Mouse (Mus musculus) A20 (cell line): ENCODE measurements around the gene Golph3l.
"Not testable (repeated sequence)": the region's sequence is repeated elsewhere in the genome, so short reads cannot be mapped to it uniquely, and the experiment has no call there.

Source experiments
- DNase-seq: peaks from one replicate; pipeline ENCODE4 v3.0.0-alpha.2; 2011; ENCODE audit warnings: low read depth, low spot score

Golph3l gene

GRCm38 (mm10) chr3:95624628-95625503 lies 36.1 kb downstream of the Golph3l start, which contains the start of gene Ensa:
Ensa (plus strand) TSS chr3:95624993.
- DNase-seq, result peak; percentile 99

DNA sequence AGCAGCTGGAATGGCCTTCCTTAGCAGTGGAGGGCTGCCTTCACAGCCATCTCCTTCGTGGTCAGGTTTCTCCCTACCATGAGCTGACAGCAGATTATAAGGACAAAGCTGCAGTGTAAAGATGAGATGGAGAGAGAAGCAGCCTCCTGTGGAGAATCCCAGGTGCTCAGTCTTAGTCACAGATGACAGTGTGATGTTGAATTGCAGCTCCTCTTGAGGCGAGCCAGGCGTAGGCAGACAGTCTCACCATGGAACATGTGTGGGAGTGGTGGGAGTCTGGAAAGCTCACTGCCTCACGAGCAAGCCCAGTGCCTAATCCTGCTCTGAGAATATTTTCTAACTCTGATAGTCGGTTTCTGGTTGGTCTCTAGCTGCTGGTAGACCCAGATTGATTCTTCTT lies 39.0 kb downstream of the Golph3l start:
- DNase-seq, result no peak

DNA sequence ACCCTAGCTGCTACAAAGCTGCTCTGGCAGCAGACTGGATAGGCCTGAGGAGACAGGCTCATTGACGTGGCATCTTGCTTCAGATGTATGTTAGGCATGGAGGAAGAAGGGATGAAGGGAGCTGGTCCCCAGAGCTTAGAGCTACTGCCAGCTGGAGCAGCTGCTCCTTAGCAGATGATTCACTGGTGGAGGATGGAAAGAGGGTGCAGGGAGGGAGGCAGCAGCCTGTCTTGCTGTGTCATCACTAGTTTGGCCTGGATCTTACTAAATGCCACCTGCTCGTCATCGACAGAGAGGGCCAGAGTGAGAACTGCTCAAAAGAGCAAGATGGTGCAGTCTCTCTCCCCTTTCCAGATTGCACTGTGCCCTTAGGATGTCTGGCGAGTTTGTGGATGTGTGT lies 41.0 kb downstream of the Golph3l start:
- no peak for DNase-seq

DNA sequence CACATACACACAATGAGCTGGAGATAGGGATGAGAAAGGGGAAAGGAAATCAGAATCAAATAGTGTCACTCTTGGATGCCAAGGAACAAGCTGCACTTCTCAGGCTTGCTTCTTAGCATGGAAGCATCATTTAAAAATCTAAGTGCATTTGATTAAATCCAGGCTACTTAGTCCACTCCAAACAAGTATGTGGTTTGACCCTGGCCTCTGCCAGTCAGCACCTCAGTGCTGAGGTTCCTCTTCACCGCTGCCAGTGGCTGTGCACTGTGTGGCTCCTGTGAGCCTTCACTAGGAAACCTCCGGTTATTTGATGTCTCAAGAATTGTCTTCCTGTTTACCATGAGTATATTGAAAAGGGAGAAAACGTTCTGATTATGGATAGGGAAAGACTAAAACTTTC lies 42.1 kb downstream of the Golph3l start:
- DNase-seq, result no peak

DNA sequence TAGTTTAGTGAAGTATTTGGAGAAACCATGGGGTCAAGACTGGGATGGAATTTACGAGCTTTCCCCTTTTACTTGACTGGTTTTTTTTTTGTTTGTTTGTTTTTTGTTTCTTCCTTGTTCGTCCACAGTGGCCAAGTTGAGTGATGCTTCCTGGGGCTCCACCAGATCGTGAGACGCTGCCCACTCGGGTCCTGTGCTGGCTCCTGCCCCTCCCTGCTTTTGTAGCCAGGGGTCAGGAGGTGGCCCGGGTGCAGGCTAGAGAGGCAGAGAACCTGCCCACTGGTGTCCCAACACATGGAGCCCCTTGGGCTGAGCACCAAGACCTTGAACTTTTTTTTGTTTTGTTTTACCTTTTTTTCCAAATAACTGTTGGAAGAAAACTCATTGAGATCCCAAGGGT lies 42.6 kb downstream of the Golph3l start:
- no peak for DNase-seq

DNA sequence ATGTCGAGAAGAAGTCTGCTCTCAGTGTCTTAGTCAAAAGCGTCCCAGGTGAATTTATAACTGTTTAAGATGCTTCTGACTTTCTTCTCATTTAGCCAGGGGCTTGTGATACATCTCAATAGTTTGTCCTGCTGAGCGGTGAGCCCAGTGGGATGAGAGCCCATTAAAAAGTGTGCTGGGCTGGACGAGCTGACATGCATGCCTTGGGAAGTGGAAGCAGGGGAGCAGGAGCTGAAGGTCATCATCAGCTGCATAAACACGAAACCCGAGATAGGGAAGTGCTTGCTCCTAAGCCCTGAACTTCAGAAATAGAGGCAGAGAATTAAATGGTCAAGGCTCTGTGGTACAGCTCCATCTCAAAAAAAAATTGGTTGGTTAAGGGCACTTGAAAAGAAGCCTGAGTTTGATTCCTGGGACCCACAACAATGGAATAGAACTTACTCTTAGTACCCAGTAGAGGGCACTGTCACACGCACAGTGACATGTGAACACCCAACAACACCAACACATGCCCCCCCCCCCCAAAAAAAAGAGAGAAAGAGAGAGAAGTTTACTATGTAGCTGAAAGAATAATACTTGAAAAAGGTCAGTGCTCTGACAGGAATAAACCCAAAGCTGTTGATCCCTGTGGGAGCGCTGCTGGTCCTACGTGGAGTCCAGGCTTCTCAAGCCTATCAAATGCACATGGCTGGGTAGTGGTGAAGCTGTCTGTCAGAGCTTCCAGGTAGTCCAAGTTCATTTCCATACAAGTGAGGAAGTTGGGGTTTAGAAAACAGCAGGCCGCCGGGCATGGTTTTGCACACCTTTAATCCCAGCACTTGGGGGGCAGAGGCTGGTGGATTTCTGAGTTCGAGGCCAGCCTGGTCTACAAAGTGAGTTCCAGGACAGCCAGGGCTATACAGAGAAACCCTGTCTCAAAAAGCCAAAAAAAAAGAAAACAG lies 44.2 kb downstream of the Golph3l start:
- peak; percentile 62 for DNase-seq

GRCm38 (mm10) chr3:95635636-95636035 lies 46.9 kb downstream of the Golph3l start:
- DNase-seq, result no peak

DNA sequence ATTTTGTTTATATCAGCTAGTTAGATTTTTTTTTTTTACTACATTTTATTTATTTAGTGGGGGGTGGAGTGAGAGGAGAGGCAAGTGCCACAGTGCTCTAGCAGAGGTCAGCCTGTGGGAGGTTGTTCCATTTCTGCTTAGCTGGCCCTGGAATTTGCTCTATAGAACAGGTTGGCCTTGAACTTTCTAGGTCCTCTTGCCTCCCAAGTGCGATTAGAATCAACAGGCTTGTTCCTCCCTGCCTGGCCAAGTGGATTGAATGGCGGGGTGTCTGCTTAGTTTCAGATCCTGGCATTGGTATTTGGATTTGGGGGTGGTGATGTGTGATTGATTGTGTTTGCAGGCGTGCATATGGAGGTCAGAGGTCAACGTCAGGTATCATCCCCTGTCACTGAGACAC lies 47.3 kb downstream of the Golph3l start:
- DNase-seq, result no peak

DNA sequence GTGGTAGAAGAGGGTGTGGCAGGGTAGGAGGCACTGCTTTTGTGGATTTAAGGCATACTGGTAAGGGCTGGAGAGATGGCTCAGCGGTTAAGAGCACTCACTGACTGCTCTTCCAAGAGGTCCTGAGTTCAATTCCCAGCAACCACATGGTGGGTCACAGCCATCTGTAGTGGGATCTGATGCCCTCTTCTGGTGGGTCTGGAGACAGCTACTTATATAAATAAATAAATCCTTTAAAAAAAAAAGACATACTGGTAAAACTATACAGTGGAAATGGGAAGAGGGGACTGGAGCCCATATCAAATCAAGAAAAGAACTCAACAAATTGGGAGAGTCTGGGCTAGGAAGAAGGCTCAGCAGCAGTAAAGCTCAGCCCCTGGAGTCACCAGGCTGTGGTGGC lies 51.0 kb downstream of the Golph3l start:
- peak; percentile 50 for DNase-seq

- peak; percentile 28 for DNase-seq
Measured at GRCm38 (mm10) chr3:95643097-95643496, 54.4 kb downstream of the Golph3l start.

GRCm38 (mm10) chr3:95645313-95646235 lies 56.8 kb downstream of the Golph3l start:
- DNase-seq, result peak; percentile 84

GRCm38 (mm10) chr3:95648016-95648415 lies 59.3 kb downstream of the Golph3l start:
- DNase-seq, result no peak

DNA sequence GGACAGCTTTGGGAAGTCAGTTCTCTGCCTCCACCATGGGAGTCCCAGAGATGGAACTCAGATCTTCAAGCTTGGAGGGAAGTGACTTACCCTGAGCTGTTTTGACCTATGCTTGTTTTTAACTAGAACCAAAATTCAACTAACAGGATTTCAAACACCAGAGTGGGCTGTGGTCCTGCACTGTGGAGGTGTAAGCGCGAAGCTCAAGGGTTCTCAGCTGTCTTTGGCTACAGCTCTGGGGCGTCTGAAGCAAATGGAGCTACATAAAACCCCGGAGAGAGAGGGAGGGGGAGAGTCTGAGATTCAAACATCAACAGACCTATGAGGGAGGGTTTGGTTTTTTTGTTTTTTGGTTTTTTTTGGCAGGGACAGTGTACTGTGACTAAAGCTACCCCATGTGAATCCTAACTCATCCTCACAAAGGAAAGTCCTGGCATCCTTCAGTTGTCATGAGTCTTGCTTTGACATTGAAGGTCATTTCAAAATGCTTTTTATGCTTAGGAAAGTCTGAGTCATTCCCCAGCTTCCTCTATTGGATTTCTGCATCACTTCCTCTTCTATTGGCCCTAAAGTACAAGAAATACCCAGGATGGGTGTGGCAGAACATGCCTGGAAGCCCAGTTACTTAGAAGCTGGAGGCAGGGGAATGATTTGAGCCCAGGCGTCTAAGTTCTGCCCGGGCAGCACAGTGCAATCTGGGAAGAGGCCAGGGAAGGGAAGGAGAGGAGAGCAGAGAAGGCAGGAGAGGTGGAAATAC lies 61.7 kb downstream of the Golph3l start:
- peak; percentile 71 for DNase-seq

DNA sequence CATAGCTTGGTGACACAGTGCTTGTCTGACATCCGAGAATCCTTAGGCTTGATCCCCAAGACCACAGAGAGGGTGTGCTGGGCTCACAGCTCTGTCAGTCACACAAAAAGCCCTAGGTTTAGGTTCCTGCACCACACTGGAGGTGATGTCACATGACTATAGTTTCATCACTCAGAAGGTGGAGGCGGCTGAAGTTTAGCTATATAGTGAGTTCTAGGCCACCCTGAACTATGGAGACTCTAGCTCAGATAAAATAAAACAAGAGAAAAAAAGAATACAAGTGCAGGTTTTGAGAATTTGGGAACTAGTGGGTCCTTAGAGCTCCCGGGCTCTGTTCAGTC lies 62.3 kb downstream of the Golph3l start:
- DNase-seq, result no peak

DNA sequence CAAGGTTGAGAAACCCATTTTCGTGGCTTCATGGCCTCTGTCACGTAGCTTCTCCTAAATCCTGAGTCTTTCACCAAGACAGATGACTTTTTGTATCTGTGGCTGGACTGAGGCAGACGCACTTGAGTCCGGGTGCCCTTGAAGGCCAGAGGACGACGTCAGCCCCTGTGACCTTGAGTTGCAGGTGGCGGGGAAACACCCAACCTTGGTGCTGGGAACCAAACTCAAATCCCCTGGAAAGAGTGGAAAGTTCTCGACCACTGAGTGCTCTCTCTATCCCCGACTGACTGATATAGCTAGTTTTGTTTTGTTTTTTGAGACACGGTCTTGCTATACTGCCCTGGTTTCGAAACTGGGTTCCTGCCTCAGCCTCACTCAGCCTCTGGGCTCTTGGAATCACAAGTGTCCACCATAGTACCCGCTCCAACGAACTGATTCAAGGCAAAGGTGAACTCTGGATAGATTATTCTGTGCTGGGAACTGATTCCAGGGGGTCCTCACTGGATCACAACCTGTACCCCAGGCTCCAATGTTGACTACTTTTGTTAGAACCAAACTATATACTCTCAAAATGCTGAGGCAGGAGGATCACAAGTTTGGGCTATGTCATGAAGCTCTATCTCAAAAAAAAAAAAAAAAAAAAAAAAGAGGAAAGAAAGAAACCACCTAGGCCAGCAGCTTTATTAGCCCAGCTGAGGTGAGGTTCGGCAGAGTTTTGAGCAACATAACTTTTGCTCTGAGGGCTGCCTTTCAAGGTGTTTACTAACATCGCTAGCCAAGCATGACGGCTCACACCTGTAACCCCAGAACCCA lies 62.9 kb downstream of the Golph3l start:
- peak; percentile 81 for DNase-seq

DNA sequence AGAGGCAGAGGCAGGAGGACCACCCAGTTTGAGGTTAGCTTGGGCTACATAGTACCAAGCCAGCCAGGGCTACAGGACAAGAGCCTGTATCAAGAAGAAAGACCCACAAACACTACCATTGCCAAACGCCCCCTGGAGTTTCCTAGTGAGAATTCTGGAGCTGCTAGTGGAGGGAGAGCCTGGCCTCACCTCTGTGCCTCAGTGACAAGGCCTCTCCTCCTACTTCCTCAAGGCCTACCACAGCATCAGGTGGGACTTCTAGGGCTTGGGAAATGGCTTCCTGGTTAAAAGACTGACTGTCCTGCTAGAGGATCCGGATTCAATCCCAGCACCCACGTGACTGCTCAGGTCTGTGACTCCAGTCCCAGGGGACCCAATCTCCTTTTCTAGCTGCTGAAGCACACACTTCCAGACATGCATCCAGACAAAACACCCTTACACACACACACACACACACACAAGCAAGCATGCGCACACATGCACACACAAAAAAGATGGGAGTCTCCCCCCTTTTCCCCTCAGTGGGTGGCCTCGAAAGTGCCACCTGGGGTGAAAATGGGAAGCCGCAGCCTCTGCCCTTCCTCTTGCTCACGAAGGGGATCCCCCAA lies 63.6 kb downstream of the Golph3l start:
- DNase-seq, result peak; percentile 95

DNA sequence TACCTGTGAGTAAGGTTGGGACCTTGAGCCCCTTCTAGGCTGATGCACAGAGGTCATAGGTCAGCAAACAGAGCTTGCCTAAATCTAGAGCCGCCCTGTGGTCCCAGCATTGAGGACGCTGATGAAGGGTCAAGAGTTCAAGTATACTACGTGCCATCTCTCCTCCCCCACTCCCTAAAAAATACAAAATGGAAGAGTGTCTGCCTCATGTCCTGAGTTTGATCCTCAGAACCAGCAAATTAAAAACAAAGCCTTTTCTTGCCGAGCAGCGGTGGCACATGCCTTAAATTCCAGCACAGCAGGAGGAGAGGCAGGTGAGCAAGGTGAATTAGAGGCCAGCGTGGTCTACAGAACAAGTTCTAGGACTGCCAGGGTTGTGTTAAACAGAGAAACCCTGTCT lies 64.1 kb downstream of the Golph3l start:
- DNase-seq, result no peak

DNA sequence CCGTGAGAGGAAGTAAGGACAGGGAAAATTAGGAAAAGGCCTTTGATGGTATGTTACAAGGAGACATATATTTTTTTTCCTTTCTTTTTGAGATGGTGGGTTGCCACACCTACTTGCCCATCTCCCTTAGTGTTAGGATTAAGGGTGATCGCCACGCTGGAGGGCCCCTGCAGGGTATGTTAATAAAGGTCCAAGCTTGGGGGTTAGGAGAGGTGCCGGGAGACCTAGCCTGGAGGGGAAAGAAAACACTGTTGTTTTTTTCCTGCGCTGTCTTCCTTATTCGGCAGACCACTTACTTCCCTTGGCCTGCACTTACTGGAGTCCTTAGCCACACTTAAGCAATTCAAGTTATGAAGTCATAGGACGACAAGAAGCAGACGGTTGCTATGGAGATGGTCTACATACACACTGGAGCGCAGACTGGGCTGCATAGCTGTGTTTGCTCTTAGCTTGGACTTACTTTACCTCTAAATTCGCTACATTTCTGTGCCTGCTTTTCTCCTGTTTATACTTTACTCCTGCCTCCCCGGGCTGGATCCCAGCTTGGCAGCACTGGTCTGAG lies 64.8 kb downstream of the Golph3l start:
- peak; percentile 46 for DNase-seq

- not testable (repeated sequence) for DNase-seq
Measured at GRCm38 (mm10) chr3:95654371-95654770, 65.6 kb downstream of the Golph3l start.
